Mouse (Mus musculus) kidney, adult 18-20 months (tissue): ENCODE data around the gene Gm10037.
"Not testable (repeated sequence)": the region's sequence is repeated elsewhere in the genome, so short reads cannot be mapped to it uniquely, and the experiment has no call there.

ENCODE experiments used
- DNase-seq: peaks from one replicate; pipeline ENCODE4 v3.0.0; 2021

The Gm10037 gene

DNA sequence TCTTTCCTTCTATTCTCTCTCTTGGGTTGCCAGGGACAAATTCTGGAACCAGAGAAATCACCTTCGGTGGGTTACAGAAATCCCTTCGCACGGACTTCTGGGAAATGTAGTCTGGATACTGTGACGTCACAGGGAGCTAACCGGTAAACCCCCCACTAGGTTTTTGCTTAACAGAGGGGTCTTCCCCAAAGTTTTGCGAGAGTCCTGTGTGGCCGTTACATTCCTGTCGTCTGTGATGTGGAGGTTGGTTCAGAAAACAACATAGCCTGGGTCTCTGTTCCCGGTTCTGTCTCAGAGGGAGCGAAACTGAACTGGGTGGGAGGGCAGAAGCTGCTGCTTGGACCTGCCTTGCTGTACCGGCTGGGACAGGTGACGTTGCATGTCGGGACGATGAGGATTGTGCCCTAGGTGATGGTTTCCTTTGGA is at the start of gene Gm10037:
TSS of gene Gm10037 (plus strand) at position 196 of the 426 bp plus-strand sequence.
- peak; percentile 74 for DNase-seq

DNA sequence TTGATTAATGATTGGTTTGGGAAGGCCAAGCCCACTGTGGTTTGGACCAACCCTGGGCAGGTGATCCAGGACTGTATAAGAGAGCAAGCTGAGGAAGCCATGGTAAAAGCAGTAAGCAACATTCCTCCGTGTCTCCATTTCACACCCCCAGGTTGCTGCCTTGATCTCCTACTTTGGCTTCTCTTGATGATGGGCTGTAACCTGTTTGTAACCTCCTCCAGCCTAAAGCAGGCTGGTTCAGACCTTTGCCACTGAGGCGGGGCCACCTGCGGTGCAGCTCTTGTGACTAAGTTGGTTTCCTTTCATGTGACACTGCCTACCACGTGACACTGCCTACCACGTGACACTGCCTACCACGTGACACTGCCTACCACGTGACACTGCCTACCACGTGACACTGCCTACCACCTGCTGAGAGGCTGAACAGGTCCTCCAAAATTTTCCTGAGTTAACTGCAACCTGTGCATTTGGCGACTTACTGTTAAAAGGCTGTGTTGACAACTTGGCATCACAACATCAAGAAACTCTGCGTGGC is 38.9 kb upstream of the Gm10037 start:
- no peak for DNase-seq

DNA sequence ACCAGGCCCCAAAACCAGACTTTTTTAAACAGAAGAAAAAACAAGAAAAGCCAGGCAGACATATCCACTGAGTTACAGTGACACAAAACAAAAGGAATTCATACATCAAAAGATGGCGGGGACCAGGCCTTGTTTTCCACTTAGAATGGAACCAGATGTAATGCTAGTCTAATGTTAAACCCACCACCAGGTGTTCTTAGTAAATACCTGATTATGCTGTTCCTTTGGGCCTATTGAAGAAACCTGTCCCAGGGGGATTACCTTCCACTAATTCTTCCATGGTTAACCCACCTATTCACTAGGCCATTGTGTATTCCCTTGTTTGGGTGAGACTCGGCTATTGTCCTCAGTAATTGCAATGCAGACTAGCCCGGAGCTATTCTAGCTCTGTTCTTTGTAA is 32.3 kb upstream of the Gm10037 start:
- no peak for DNase-seq

DNA sequence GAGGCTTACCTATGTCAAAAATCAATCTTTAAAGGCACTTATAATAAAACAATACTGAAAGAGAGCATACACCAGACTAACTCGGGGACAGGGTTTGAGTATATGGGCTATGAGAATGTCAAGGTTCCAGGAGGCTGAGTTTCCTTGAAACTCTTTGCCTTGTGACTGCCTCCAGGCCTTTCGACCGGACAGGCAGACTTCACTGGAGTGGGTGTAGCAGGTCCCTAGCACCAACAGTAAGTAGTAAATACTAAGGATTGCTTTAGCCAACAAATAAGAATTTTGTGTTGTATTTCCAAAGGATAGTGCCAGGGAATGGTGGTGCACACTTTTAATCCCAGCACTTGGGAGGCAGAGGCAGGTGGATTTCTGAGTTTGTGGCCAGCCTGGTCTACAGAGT is 31.8 kb upstream of the Gm10037 start:
- DNase-seq: not testable (repeated sequence)

DNA sequence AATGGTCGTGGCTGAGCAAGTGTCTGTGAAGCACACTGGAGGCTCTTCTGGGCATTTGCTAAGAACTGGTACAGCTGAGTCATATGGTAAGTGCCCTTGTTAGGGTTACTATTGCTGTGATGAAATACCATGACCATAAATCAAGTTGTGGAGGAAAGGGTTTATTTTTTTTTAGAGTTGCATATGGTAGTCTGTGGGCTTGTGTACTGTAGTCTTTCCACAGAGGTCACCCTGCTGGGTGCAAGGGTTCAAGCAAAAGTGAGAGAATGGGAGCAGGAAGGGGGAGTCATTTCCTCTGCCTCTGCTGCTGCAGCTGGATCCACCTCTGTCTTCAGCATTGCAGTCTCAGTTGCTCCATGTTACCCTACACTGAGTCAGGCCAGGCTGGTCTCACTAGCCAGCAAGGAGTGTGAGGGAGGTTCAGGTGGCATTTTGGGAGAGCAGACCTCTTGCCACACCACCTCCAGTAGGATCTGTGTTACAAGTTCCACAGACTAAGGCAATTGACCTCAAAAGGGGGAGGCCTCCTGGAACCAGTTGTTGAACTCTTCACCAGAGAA is 19.2 kb upstream of the Gm10037 start:
- no peak for DNase-seq

DNA sequence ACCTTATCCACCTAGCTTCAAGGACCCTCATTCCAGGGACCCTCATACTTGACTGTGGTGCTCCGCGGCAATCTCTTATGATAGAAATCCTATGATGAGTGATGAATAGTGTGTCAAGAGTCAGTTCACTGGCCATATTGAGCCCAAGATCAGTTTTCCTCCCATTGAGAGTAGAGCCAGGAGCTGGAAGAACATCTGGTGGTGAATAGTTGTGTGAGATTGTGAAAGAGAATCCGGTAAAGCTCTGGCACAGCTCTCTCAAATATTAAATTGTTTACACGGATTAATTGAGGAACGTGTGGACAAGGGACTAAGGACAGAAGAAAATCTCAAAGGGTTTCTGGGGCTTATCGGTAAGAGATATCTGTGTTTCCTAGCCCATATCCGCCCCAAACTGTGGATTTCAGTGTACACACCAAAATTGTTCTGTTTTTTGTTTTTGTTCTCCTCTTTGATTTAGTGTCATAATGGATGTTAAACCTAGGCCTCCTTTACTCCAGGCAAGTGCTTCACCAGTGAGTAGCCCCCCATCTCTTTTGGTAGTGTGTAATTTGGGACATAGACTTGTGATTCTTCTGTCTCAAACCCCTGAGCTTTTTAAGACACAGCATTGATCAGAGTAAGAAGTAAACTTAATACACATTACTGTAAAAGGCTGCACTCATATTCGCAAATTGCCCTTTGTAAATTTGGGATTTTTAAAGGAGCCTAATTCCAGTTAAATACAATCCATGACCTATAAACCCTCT is 17.8 kb upstream of the Gm10037 start:
- no peak for DNase-seq

DNA sequence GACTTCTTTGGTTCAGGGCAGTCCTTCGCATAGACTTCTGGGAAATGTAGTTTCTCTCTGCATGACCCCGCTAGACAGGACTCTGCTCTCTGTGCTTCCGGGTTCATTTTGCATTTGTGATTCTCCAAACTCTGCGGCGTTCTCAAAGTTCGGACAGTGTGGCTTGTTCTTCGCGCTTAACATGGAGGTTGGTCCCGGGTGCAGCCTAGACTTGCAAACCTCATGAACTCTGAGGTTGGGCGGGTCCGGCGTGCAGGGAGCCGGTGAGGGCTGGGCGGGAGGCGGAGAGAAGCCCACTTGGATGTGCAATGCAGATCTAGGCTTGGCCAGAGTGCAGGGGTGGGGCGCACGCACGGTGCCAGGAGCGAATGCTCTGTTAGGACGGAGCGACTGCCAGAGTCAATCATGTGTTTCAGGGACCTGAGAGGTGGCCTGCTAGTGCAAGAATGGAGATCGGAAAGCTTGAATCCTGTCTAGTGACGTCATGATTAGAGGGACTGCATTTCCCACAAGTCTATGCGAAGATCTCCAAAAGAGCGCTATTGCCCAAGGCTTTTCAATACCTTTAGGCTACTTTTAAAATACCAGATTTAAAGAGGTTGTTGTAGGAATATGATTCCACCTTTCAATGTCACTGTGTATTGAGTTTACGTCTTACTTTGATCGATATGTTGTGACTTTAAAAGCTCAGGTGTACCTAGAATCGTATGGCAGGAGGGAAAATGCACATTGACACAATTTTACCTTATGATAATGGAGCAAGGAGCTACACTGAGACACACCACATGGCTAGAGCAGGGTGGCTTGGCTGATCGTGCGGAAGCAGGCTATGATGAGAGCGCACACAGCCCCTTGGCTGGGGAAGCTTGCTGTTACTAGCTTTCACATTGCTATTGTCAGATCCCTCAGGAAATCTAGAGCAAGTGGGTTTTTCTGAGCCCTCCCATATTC is 16.9 kb upstream of the Gm10037 start, which contains the start of gene Zfp273:
TSS of gene Zfp273 (plus strand) at position 31 of the 951 bp plus-strand sequence.
- peak; percentile 90 for DNase-seq

DNA sequence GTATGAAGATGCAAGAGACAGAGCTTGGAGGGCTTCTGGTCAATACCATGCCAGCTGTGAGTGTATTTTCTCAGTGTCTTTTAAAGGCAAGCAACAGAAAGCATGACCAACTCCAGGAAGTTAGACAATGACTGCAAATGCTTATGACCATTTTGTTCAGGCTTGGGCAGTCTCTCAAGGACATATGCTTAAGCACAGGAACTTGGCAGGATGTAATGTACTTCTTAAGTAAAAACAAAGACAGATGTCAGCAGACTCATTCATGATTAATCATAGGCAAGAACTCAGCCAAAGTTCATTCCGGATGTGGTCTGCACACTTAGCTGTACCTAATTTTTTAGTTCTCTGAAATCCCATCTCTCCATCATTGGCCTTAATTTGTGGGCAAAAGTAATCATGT is 12.3 kb upstream of the Gm10037 start:
- no peak for DNase-seq

DNA sequence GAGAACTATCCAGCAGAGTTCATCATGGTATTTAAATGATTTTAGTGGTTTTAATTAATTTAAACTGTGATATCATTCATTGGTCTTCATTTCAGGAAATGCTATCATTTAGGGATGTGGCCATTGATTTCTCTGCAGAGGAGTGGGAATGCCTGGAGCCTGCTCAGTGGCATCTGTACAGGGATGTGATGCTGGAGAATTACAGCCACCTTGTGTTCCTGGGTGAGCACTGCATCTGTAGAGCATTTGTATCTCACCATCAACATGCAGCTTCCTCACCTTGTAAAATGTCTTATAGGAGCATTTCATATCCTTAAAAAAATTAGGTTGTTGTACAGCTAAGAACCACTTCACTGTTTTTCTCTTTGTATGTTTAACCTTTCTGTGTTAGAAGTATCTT is 2.2 kb downstream of the Gm10037 start:
- not testable (repeated sequence) for DNase-seq

DNA sequence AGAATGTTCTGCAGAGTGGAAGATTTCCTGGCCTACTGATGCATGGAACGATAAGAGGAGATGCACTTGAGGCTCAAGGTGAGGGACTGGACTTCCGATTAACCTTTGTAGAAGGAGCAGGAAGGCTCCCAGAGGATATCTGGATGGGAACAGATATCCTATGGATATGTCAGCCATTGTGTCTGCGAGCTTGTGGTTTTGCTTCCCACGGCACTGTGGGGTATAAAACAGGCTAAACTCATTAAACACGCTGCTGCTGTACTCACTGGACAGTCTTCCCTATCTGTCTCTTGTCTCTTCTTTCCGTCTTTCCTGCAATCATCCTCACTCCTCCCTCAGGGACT is 12.8 kb downstream of the Gm10037 start:
- no peak for DNase-seq

DNA sequence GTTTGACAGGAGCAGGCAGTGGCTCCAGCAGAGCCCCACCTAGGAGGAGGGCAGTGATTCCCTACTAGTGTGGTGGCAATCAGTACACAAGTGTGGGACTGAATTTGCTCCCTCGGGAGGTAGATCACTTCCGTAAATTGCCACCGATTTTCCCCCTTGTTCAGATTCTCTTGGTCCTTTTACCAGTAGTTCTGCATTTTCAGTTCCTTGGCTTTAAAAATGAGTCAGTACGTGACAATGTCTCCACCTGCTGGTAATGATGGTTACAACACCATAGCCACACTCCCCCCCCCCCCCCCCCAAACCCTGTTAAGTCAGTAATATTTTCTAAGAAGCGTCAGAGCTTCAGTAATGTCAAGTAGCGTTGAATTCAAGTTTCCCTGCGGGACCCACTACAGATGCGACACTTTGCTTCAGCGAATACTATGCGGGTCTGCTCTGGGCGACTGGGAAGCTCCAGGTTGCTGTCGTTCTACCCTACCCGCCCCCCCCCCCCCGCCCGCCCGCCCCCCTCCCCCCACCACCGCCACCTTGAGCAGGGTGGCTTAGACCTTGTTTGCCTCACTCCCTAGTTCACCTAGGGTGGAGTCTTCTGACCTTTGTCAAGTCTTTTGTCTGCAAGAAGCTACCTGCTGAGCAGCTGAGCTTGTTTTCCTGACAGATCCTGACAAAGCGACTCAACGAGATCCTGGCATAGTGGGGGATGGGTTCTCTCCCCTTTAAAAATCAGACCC is 13.4 kb downstream of the Gm10037 start:
- peak; percentile 55 for DNase-seq

DNA sequence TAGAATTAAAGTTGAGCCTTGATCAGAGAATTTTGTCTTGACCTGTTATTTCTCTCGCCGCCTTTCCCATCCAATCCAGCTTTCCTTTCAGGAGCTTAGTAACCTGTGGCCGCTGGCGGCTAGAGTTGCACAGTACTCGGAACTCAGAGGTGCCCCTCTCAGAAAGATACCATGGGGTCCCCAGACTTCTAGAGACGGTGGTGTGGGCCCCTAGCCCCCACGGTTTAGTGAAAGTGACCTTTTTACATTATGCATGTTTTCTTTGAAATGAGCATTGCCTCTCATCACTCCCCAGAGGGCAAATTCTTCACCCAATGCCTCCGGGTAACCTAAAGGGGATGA is 13.9 kb downstream of the Gm10037 start:
- DNase-seq: peak; percentile 8

DNA sequence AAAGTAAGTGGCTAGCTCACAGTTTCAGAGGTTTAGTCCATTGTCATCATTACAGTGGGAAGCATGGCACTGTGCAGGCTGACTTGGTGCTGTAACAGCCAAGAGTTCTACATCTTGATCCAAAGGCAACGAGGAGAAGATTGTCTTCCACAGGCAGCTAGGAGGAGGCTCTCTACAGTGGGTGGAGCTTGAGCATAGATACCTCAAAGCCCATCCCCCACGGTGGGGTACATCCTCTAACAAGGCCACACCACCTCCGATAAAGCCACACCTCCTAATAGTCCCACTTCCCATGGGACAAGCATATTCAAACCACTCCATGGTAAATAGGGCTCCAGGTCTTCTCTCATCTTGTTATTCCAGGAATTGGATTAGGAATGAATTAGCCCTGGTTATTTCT is 19.5 kb downstream of the Gm10037 start:
- no peak for DNase-seq

DNA sequence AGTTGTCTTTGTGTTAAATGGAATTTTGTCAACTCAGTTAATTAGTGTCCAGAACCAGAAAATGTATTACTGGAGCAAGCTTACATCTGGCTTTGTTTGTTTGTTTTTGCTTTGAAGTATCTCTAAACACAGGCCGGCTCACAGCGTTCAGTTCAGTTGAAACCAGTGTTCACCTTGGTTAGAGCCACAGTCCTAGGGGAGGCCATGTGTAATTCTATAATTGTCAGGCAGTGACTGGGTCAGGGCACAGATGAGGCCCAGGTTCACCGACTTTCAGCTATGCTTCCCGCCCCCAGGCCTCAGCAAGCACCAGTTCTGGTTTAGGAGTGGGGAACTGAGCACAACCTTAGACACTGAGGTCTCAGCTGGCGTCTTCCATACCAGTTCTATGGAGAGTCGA is 22.2 kb downstream of the Gm10037 start:
- DNase-seq: no peak

DNA sequence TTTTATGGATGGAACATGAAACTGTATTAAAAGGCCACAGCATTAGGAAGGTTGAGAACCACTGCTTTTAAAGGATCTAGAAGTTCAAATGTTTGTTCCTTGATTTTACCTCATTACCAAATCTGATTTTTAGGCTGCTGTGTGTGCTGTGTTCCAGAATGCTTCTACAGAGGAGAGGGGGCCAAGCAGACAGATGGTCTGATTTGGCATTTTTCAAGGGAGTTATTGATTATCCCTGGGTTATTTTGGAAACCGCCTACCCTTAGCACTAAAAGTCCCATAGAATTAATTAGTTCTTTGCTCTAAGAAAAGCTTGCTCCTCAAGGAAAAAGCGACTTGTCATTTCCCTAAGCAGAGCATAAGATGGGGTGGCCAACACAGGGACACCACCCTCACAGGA is 23.1 kb downstream of the Gm10037 start:
- DNase-seq: no peak

DNA sequence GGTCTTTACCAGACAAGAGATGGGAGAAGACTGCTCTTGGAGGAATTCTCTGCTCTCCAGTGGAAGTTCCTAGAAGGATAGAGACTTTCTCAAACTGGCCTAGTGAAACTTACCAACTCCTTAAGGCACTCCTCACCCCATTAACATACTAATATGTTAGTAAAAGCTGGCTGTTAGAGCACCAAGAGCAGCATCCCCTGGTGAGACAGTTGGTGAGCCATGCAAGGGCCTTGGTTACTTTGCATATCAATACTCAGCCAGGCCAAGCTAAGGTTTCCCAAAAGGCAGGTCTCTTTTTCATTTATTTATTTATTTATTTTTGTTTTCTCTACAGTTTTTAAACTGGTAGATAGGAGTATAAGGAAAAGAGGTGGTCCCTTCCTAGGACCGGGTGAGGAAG is 26.4 kb downstream of the Gm10037 start:
- no peak for DNase-seq

DNA sequence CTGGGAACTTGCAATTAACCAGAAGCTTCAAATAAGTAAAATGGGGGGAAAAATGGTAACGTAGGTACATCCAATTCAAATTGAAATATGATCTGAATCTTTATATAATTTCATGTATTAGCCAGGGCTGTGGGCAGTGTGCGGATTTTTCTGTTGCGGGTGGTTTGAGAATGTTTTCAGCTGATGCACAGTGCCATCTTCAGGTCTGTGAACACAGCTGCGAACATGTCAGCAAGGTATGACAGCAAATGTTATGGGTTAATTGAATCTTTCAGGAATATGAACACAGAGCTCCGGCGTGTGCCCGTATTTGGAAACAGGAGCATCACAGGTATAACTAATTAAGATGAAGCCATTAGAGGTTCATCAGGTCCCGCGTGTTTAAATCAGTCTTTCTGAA is 31.6 kb downstream of the Gm10037 start:
- DNase-seq: no peak

DNA sequence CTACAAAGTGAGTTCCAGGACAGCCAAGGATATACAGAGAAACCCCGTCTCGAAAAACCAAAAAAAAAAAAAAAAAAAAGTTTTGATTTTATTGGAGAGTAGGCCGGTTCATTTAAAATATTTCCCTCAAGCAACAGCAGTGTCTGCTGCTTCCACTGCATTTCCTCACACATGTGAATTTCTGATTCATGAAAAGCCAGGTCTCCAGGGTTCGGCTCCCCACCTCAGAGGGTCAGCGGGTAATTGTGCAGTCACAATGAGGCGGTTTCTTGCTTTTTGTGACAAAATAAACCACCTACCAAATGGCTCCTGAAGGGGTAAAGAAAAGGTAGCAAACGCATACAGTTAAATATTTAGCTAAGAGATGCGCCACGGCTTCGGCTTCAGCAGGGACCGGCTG is 32.1 kb downstream of the Gm10037 start, which contains the start of gene BC048507:
TSS of gene BC048507 (plus strand) at position 301 of the 400 bp plus-strand sequence.
- no peak for DNase-seq

DNA sequence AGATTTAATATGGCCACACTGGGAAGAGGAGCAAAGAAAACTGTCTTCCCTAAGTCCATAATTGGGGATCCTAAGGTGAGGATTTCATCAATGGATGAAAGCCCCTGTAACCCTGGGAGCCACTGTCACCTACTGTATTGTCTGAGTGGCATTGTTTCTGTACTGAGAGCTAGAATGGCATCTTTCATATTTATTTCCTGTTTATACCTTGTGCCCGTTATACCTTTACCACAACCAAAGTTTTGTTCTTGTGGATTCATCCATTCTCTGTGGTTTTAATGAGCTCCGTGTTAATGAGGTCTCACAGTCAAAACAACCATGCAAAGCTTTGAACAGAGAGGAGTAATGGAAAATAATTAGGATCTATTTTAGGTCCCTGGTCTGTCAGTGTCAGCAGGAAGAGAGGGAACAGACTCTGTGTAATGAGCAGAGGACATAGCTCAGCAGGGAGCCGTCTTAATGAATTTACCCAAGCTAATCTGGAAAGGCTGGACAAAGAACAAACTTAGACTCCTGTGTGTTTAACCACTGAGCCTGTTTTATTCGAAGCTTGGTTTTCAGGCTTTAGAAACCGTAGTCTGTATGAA is 34.0 kb downstream of the Gm10037 start:
- DNase-seq: no peak

DNA sequence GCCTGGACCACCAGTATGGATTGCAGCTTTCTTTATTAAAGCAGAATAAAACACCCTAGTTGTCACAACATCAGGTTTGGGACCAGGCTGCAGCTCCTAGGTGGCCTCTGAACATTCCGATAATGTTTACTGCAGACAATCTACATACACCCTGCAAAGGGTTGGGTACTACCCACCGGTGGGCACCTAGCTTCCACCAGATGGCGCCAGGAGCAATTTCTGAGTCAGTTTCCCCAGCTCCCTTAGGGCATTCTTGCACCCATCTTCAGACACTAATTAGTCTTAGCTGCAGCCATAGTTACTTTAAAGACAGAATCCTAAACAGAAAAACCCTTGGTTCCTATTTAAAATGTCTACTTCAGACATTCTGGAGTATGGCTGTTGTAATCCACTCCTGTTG is 37.0 kb downstream of the Gm10037 start:
- DNase-seq: peak; percentile 8

DNA sequence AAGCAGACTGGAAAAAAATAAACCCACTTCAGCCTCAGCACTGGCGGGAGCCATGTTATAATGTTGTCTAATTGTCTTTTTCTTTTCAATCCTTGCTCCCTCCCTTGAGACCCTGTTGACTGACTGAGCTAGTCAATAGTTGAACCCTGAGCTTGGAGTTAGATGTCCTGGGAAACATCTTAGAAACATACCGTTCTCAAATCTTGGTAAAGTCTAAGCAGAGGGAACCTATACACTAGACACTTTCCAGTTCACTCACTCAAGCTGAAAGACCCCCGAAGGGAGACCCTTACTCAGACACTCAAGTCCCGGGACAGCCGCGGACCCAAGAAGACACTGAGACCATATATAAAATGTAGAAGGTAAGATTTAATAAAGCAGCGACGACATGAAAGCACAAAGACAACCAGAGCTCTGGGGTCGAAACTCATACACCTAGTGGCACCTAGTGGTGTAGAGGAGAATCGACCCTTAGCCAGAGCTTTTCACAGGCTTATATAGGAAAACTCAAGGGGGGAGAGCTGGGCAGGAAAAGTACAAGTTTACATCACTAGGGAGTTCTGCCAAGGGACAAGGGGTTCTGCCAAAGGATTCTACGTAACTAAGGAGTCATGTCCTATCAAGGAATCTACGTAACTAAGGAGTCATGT is 45.3 kb downstream of the Gm10037 start:
- not testable (repeated sequence) for DNase-seq
